Mouse (Mus musculus) left cerebral cortex, postnatal 36 days (tissue): ENCODE measurements at regions not wholly inside any gene's neighbourhood (a gene's known extent, or its start where the extent isn't known, plus 50 kb on each side); places are given as distances from the start of the nearest gene placed in this dataset.
"Not testable (repeated sequence)": the region's sequence is repeated elsewhere in the genome, so short reads cannot be mapped to it uniquely, and the experiment has no call there.

Experiments
- DNase-seq, 2 experiments: peaks; one replicate each; pipeline ENCODE4 v3.0.0; 2021 to 2022; ENCODE audit warnings: low spot score in 2 of 2, mixed read lengths in 1 of 2
- intact Hi-C: fragments of 180-260 bp; cut with DNase I; formaldehyde crosslinking; loops from one replicate; pipeline ENCODE4 v1.15.1; 2025

GRCm38 (mm10) chr13:10909122-10909751 is 548.6 kb upstream of the Chrm3 start:
- intact Hi-C loops, result no loop called here
- DNase-seq, result no peak

- intact Hi-C loops, result no loop called here
- no peak for DNase-seq
Measured at GRCm38 (mm10) chr13:10867864-10868263, 507.2 kb upstream of the Chrm3 start.

- DNase-seq, intact Hi-C loops: not testable (repeated sequence)
Measured at GRCm38 (mm10) chr13:10855947-10856561, 495.4 kb upstream of the Chrm3 start.

DNA sequence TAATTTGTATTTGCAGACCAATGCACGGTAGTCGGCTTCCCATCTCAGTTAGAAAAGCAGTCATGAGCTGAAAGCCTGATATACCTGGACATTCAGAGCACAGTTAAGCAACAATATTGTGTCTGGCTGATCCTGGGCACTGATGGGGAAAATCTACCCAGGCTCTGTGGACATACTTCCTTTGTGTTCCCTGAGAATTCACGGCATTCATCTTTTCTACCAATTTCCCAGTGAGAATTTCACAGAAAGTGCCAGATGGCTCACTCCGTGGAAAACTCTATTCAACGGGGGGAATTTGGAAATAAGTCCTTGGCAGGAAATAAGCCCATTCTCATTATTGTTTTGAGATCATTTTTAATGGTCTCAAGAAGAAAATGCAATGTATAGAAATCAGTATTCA is 484.6 kb upstream of the Chrm3 start:
- no peak for DNase-seq

DNA sequence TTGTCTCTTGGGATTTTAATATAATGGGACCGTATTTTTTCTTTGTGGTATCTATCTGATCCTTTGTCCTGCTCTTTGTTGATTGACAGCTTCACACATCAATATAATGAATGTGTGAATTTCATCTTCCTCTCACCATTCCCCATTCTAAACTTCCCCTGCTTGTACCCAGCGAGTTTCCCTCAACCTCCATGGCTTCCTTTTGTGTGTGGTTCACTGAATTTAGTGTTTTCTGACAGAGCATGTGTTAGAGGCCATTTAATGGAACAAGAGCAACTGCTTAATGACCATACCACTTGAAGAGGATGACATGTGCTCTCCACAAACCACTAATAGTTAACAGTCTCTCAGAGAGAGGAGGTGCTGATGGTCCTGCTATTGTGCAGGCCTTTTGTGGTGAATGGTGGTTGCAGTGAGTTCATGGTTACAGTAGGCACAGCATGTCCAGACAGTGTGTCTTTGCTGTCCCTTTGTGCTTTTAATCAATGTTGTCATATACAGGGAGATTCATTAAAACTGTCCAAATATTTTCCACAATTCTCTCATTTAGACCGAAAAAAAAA is 438.8 kb upstream of the Chrm3 start:
- no peak for DNase-seq
- intact Hi-C loops, result no loop called here

More for the DNA sequence above, 484.6 kb upstream of the Chrm3 start:
- intact Hi-C loops, result no loop called here
